Mouse (Mus musculus): ENCODE data around the gene Supt20. TPM values are rescaled to one million over a fixed set of nuclear protein-coding genes. Genes with fewer than 3 reads are reported as not detected.

The Supt20 gene
- total and polyA plus RNA-seq, 3 experiments = 7.8 to 213 (median 82.0) TPM

- ATAC-seq (ENCODE audit: extremely low read depth, insufficient number of reproducible peaks, low FRiP score, poor library complexity, severe bottlenecking) = no peak
- Histone ChIP-seq H3K27me3 (ENCODE audit: insufficient read depth, low read length) (no peaks in the 10 kb centered on the region), H3K36me3 (replicated peaks) (peaks cover 91% of the 10 kb centered on the region), H3K4me1 (ENCODE audit: insufficient read depth, low read depth, low read length) (peaks cover 41% of the 10 kb centered on the region), H3K4me3 (ENCODE audit: low read depth, low read length) (no peak overlapping the region), H3K9me3 (replicated peaks) (no peaks in the 10 kb centered on the region)
- TF ChIP-seq GATA1 (IDR thresholded peaks at IDR 0.05; ENCODE audit: borderline replicate concordance, low read length) (no peak), POLR2AphosphoS5 (IDR thresholded peaks at IDR 0.05; ENCODE audit: insufficient replicate concordance, low read depth, low read length) (no peak)
- DNase-seq (ENCODE audit: low spot score) = no peak
Measured at GRCm38 (mm10) chr3:54727588-54727987, 35.0 kb downstream of the Supt20 start.

GRCm38 (mm10) chr3:54728100-54728499 is 35.5 kb downstream of the Supt20 start:
- H3K4me1 ChIP-seq (ENCODE audit: insufficient read depth, low read depth, low read length) = peaks cover 41% of the 10 kb centered on the region
- ATAC-seq (ENCODE audit: extremely low read depth, insufficient number of reproducible peaks, low FRiP score, poor library complexity, severe bottlenecking) (no peak), DNase-seq (ENCODE audit: low spot score) (no peak)
- H3K27me3 ChIP-seq (ENCODE audit: insufficient read depth, low read length) = no peaks in the 10 kb centered on the region
- H3K9me3 ChIP-seq (replicated peaks) = no peaks in the 10 kb centered on the region
- no peak for TF ChIP-seq GATA2 (IDR thresholded peaks at IDR 0.05; ENCODE audit: borderline replicate concordance, low read depth, low read length)
- TF ChIP-seq GATA1 (IDR thresholded peaks at IDR 0.05; ENCODE audit: borderline replicate concordance, low read length) = no peak
- no peak for TF ChIP-seq CTCF (IDR thresholded peaks at IDR 0.05; ENCODE audit: low read depth, low read length)
- TF ChIP-seq TAL1 (conservative IDR thresholded peaks at IDR 0.05; ENCODE audit: low read depth, low read length) = no peak
- no peak for TF ChIP-seq POLR2AphosphoS5 (IDR thresholded peaks at IDR 0.05; ENCODE audit: insufficient replicate concordance, low read depth, low read length)
- H3K4me3 ChIP-seq (ENCODE audit: low read depth, low read length) = no peak overlapping the region
- peaks cover 91% of the 10 kb centered on the region for H3K36me3 ChIP-seq (replicated peaks)

DNA sequence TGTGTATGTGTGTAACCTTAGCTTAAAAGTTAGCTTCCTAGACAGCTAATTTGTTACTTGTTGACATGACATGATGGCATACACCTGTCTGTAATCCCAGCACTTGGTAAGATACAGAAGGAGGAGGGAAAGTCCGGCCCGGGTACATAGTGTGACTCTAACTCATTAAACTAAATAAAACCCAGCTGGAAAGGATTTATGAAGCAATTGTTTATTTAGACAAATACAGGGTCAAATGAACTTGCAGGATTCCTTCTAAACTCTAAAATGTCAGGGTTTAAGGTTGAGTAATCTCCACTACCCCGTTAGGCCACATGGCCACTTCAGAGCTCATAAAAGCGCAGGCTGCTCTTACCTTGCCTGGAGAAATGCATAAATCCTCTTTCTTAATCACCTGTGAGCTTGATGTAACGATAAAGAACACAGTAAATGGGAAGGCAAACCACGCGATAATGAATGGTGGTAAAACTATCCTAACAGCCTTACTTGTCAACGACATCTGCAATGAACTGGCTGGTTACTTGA is 39.1 kb downstream of the Supt20 start:
- TF ChIP-seq GATA1 (IDR thresholded peaks at IDR 0.05; ENCODE audit: borderline replicate concordance, low read length) (no peak), TAL1 (conservative IDR thresholded peaks at IDR 0.05; ENCODE audit: low read depth, low read length) (no peak), CTCF (IDR thresholded peaks at IDR 0.05; ENCODE audit: low read depth, low read length) (no peak), POLR2AphosphoS5 (IDR thresholded peaks at IDR 0.05; ENCODE audit: insufficient replicate concordance, low read depth, low read length) (no peak), GATA2 (IDR thresholded peaks at IDR 0.05; ENCODE audit: borderline replicate concordance, low read depth, low read length) (no peak)
- DNase-seq (ENCODE audit: low spot score) = no peak
- Histone ChIP-seq H3K9me3 (replicated peaks) (no peaks in the 10 kb centered on the region), H3K4me3 (ENCODE audit: low read depth, low read length) (no peak overlapping the region), H3K36me3 (replicated peaks) (peaks cover 69% of the 10 kb centered on the region), H3K4me1 (ENCODE audit: insufficient read depth, low read depth, low read length) (peaks cover 40% of the 10 kb centered on the region), H3K27me3 (ENCODE audit: insufficient read depth, low read length) (no peaks in the 10 kb centered on the region)
- no peak for ATAC-seq (ENCODE audit: extremely low read depth, insufficient number of reproducible peaks, low FRiP score, poor library complexity, severe bottlenecking)

DNA sequence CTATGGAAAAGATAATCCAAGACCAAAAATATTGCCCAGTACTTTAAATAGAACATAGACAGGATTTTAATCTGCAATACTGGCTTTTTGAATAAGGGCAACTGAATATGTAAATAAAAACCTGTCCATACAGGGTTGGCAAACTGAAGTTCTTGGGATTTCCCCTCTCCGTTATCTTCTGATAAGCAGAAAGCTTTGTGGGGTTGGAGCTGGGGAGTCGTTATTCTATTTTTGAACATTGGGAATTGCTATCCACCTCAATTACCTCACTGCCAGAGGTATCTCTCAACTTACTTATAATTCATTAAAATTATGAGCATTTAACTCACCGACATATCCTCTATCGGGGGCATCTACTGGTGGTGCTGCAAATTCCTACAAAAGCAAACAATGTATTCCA is 39.8 kb downstream of the Supt20 start:
- H3K27me3 ChIP-seq (ENCODE audit: insufficient read depth, low read length) = no peaks in the 10 kb centered on the region
- ATAC-seq (ENCODE audit: extremely low read depth, insufficient number of reproducible peaks, low FRiP score, poor library complexity, severe bottlenecking) = no peak
- no peak for DNase-seq (ENCODE audit: low spot score)
- no peaks in the 10 kb centered on the region for H3K9me3 ChIP-seq (replicated peaks)
- H3K4me1 ChIP-seq (ENCODE audit: insufficient read depth, low read depth, low read length) = peaks cover 41% of the 10 kb centered on the region
- TF ChIP-seq POLR2AphosphoS5 (IDR thresholded peaks at IDR 0.05; ENCODE audit: insufficient replicate concordance, low read depth, low read length) (no peak), TAL1 (conservative IDR thresholded peaks at IDR 0.05; ENCODE audit: low read depth, low read length) (no peak), GATA1 (IDR thresholded peaks at IDR 0.05; ENCODE audit: borderline replicate concordance, low read length) (no peak), GATA2 (IDR thresholded peaks at IDR 0.05; ENCODE audit: borderline replicate concordance, low read depth, low read length) (no peak), CTCF (IDR thresholded peaks at IDR 0.05; ENCODE audit: low read depth, low read length) (no peak)
- peaks cover 64% of the 10 kb centered on the region for H3K36me3 ChIP-seq (replicated peaks)
- H3K4me3 ChIP-seq (ENCODE audit: low read depth, low read length) = no peak overlapping the region; the same call in 1 of the 2 replicates

DNA sequence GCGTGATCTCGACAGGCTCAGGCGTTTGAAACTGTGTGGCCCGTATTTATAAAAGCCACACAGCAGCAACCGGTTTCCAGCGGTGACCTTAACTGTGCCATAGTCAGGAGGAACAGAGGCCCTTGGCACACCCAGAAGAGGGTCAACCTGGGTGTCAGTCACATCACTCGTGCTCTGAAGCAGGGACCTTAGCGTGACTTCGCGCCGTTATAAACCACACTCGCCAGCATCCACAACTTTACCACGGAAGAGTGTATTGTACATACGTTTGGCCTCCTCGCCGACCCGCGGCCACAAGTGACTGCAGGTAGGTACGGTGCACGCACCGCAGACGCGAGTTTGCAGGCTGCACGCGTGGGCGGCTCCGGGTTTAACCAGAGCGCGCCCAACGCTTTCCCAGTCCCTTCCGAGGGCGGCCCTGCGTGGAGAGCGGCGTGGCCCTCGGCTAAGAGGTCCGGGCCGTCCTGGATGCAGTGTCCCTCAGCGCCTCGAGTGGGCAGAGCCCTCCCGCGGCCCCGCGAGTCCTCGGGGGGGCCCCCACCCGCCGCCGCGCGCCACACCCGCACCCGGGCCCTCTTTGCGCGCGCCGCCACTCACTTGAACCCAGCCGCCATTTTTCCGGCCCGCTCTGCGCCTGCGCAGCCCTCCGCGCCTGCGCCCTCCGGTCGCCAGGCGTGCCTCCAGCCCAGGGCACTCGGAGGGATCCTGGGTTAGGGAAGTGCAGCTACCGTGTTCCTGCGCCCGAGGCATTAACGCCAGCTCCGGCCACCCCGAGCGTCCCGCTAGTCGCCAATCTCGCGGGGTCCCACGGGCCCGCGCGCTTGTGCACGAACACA is 42.0 kb downstream of the Supt20 start:
- ATAC-seq (ENCODE audit: extremely low read depth, insufficient number of reproducible peaks, low FRiP score, poor library complexity, severe bottlenecking) (peak; percentile 51), DNase-seq (ENCODE audit: low spot score) (peak; percentile 95)
- H3K4me3 ChIP-seq (ENCODE audit: low read depth, low read length) = peak overlapping the region; percentile 98
- H3K36me3 ChIP-seq (replicated peaks) = peaks cover 63% of the 10 kb centered on the region
- H3K4me1 ChIP-seq (ENCODE audit: insufficient read depth, low read depth, low read length) = peaks cover 38% of the 10 kb centered on the region
- no peaks in the 10 kb centered on the region for H3K9me3 ChIP-seq (replicated peaks)
- TF ChIP-seq TAL1 (conservative IDR thresholded peaks at IDR 0.05; ENCODE audit: low read depth, low read length) (no peak), GATA2 (IDR thresholded peaks at IDR 0.05; ENCODE audit: borderline replicate concordance, low read depth, low read length) (no peak), CTCF (IDR thresholded peaks at IDR 0.05; ENCODE audit: low read depth, low read length) (no peak), GATA1 (IDR thresholded peaks at IDR 0.05; ENCODE audit: borderline replicate concordance, low read length) (no peak), POLR2AphosphoS5 (IDR thresholded peaks at IDR 0.05; ENCODE audit: insufficient replicate concordance, low read depth, low read length) (no peak)
- no peaks in the 10 kb centered on the region for H3K27me3 ChIP-seq (ENCODE audit: insufficient read depth, low read length)

DNA sequence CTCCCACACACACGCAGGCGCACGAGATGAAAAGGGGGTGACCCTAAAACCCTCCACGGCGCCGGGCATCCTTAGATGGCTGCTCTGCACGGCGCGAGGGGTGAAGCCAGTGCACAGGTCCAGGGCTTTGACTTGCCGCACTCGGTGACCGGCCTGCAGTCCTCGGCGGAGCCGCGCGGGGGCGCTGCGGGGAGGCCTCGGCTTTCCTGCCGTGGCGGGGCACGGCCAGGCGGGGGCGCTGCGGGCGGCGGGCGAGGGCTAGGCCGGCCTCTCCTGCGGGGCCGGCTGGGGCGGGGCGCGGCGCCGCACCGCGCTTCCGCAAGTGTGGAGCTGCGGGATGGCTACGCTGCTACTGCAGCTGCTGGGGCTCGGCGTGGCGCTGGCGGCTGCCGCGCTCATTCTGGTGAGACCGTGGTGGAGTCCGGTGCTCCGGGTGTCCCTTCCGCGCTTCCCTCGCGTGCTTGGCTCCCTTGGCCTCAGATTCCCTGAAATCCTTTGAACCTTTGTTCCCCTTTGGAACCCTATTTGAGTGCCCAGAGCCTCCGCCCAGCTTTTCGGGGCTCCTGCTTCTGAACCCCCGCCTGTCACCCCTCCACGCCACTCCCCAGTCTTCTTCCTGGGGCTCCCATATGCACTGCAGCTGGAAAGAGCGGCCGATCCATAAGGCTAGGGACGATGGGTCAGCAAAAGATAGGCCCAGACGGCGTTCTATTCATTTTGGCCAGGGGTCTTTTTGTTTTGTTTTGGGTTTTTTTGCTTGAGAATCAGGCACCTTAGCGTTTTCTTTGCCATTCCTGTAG is 42.8 kb downstream of the Supt20 start, which contains the start of the genes Exosc8 and Alg5:
Gene Exosc8, minus strand, starts transcription at position 147 of the 800 bp plus-strand sequence.
Gene Alg5, plus strand, starts transcription at position 293 of the 800 bp plus-strand sequence.
- Histone ChIP-seq H3K36me3 (replicated peaks) (peaks cover 60% of the 10 kb centered on the region), H3K9me3 (replicated peaks) (no peaks in the 10 kb centered on the region), H3K4me1 (ENCODE audit: insufficient read depth, low read depth, low read length) (peaks cover 32% of the 10 kb centered on the region), H3K27me3 (ENCODE audit: insufficient read depth, low read length) (no peaks in the 10 kb centered on the region), H3K4me3 (ENCODE audit: low read depth, low read length) (peak within 1 kb of the TSS; percentile 98)
- peak; percentile 95 for TF ChIP-seq CTCF (IDR thresholded peaks at IDR 0.05; ENCODE audit: low read depth, low read length)
- TF ChIP-seq TAL1 (conservative IDR thresholded peaks at IDR 0.05; ENCODE audit: low read depth, low read length) = no peak
- DNase-seq (ENCODE audit: low spot score) (peak; percentile 78), ATAC-seq (ENCODE audit: extremely low read depth, insufficient number of reproducible peaks, low FRiP score, poor library complexity, severe bottlenecking) (0 out of 2 replicates have a peak, but pooled peaks have one; percentile 11)
